Mouse (Mus musculus) kidney, postnatal 36 days (tissue): Measurements from ENCODE around the gene Gm156.
"Not testable (repeated sequence)": the region's sequence is repeated elsewhere in the genome, so short reads cannot be mapped to it uniquely, and the experiment has no call there.

ENCODE experiments used
- DNase-seq, 2 experiments: peaks; one replicate each; pipeline ENCODE4 v3.0.0; 2021 to 2022; ENCODE audit warnings: mixed read lengths in 2 of 2

The Gm156 gene

DNA sequence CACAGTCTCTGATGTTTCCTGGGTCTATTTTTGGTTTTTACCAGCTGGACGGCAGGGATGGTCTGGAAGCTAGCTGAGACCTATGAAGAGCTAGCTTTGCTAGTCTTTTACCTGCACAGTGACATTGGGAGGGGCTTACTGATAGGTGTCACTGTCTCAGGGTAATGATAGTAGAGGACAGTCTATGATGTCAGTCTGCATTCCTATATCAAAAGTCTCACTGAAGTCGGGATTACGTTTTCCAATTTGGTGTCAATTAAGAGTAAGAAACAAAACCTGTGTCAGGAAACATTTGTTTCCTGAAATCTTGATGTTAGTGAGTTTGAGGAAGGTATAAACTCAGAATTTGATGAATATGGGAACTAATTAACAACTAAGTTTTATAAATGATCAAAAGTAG lies at the start of gene Gm156:
TSS of gene Gm156 (minus strand) at position 101 of the 400 bp plus-strand sequence.
- not testable (repeated sequence) for DNase-seq

DNA sequence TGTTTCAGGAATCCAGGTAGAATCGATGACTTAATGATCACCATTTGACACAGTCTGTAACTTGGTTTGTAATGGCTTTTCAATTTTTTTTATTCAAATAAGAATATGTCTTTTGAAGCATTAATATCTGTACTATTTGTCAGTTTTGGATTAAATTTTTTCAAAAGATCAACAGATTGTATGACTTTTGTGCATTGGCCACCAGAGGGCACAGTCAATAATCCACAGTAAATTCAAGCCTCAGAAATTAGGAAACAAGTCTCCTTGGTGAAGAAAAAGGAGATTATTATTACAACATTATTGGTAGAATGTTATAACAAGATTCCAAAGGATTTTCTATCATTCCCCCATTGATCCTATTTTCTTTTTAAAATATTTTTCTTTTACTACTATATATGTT lies 41.5 kb upstream of the Gm156 start:
- DNase-seq: no peak

DNA sequence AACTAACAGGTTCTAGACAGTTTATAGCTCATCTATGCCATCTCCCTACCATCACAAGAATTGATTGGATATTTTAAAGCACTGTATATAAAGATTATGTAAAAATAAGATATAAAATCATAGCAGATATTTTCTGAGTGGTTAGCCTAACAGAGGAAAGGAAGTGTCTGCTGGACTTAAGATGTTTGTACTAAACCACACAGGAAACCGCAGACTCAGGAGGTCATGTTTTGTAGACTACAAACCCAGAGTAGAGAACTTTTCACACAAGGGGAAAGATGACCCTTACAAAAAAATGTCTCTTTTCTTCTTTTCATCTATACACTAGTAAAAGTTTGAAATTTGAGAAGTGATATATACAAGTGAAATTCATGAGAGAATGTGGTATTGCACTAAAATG lies 39.9 kb upstream of the Gm156 start:
- no peak for DNase-seq

DNA sequence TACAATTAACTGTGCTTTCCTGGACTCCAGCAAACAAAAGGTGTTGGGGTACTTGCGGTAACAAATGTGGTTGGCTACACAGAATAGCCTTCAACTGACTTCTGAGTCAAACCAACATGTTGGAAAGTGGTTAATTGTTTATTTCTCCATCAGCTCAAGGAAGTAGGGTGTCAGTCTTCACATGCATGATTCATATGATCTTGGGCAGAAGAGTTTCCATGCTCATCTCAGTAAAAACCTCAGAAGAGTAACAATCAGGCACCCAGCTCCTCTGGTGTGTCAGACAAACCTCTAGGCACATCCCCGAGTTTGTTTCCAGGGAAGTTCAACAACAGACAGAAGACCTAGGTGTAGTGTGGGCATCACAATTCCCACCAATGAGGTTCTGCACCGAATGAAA lies 33.7 kb upstream of the Gm156 start:
- no peak for DNase-seq

DNA sequence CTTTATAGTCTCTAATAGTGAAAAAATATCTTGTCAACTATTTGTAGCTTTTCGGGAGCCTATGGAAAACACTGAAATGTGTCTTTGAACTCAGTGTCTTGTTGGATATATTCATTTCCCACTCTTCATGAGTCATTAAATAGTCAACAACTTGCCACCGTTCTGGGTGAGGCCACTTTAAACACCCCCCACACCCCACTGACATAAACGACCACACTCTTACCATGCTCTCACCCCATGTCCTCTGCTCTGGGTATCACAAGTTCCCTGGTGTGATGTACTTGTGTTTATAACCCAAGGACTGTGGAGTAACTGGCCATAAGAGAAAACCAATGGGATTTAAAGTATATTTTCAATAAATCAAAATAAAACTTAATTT lies 36.4 kb downstream of the Gm156 start:
- DNase-seq: no peak

DNA sequence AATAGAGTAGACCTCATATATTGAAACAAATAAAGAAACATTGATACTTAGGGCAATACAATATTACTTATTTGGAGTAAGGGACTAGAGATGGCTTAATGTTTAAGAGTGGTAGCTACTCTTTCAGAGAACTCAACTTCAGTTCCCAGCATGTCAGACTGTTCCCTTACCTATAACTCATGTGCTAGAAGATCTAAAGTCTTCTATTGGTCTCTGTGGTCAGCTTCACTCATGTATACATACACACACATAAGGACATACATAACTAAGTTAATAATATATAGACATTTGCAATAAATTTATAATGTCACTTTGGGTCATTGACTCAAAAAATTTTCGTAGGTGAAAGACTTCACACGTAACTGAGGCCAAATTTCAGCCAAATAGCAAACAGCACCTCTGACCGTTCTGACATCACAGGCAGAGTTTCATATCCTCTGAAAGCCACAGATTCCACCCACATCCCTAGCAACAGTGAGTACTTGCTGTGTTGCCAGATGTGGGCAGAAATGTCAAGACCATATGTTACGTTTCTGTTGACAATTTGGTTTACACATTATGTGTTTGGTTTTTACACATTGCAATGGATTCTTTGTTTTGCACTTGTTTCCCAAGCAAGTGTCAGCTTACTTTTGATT lies 36.9 kb downstream of the Gm156 start:
- DNase-seq: no peak

DNA sequence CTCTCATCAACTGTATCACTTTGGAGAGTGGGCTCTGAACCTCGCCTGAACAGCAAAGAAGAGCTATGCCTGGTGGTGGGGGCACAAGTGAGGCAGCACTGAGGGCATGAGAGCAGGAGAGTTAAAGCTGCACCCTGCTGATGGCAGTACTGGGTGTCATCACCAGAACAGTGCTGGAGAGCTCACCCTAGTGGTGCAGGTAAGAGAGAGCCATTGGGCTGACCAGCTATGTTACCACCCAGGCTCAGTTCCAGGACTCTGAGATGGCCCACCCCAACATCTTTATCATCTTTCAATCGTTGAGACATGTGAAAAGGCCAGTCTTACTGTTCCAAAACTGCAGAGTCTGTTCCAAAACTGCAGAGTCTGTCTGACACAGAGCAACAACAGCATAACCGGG lies 37.9 kb downstream of the Gm156 start:
- DNase-seq: no peak

DNA sequence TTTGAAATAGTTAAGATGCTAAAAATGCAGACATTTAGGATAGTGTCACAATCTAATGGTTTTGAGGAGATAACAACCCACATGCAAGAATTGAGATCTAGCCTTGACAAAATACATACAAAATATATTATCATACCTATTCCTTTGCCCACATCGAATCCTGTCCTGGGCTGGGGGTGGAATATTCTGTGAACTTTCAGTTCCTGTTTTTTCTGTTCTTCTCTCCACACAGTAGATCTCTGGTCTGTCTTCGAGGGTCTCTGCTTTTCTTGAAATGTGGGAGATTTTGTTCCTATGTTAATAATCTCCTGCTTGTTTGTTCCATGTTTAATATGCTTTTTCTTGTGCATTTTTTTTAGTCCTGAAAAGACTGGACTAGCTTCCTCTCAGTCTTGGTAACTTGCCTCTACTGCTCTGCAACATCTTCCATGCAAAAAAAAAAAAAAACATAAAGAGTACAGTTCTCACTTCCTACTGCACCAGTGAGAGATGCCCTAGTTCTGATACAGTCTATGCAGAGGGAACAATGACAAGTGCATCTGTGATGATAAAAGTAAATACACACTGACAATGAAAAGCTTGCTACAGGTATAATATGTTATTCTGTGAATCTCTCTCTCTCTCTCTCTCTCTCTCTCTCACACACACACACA lies 43.9 kb downstream of the Gm156 start, which contains the start of gene Klri2:
TSS of gene Klri2 (minus strand) at position 416 of the 653 bp plus-strand sequence.
- no peak for DNase-seq

DNA sequence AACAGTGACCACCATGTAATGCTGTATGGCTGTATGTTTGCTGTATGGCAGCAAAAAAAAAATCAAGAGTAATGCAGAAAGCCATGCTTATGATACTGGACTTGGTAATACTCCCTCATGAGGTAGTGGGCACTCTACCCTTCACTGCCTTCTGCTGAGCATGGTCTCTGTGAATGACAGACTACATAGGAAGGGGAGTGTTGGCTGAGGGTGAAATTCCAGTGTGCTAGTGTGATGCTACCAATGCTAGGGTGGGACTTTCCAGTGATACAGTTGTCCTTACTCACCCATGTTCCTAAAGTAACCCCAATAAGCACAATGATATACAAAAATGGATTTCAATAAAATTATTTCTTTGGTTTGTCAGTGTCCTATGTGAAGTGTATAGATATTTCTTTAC lies 47.7 kb downstream of the Gm156 start:
- no peak for DNase-seq

DNA sequence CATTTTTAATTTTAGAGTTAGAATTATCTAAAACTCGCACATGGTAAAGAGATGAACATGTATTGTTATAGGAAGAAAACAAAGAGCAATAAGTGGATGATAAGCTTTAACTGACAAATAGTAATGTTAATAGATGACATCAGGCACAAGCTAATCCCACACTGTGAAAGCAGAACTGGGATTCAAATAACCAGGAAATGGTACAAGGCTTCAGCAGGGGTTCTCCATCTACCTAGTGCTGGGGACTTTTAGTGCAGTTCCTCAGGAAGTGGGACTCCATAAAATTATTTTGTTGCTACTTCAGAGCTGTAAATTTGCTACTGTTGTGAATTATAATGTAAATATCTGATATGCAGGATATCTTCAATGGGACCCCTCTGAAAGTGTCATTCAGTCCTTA lies 56.8 kb downstream of the Gm156 start:
- no peak for DNase-seq

DNA sequence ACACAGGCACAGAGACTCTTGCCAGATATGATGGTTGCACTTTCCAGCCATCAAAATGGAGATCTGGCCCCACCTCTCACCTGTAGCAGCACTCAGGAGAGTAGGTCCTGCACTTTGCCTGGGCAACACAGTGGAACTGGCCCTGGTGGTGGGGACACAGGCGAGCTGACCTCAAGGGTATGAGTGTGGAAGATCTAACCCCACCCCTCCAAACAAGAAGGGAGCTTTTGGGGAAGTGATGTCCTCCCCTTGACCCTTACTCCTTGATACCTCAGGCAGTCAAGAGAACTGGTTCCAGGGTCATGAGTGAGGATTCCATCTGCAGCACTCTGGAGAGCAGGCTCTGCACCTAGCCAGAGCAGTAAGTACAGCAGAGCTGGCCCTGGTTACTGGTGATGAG lies 62.7 kb downstream of the Gm156 start:
- no peak for DNase-seq

DNA sequence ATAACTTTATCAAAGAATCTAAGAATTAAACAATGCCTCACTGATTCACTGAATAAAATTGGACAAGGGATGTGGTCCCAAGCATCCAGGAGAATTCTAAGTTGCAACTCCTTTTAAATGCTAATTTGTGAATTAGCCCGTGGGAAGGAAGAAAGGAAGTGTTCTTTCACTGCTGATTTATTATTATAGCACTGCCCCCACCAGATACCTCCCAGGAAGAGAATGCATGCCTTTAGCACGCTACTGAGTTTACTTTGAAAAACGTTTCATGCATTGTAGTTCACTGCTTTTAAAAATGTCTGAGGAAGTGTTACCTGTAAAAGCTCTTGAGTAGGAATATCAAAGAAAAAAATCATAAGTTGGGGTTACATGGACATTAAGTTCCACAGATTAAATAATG lies 63.6 kb downstream of the Gm156 start:
- no peak for DNase-seq

DNA sequence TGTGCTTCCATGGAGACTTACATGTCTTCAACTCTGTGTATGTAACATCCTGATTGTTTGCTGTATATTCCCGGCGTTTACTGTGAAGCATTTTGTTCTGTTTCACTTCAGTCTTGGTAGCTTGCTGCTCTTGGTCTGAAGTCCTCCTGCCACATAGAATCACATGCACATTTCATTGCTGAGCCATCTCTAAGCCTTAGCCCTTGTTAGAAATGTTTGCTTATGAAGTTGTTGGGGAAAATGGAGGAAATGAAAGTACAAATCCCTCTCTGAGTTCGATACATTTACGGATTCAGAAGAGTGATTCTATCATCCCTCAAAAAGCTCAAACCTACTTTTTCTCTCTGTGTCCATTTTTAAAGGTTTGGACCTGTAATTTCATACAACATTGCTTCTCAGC lies 67.0 kb downstream of the Gm156 start, which contains the start of gene Klri1:
TSS of gene Klri1 (minus strand) at position 101 of the 400 bp plus-strand sequence.
- no peak for DNase-seq
